Mouse (Mus musculus) small intestine, adult 2 months (tissue): Measurements from ENCODE around the gene Fgf16. TPM values are rescaled to one million over a fixed set of nuclear protein-coding genes. Genes with fewer than 3 reads are reported as not detected.

Experiments used
- H3K27ac ChIP-seq: fragments of 200-500 bp; 2 replicates; pipeline ENCODE4 v1.5.1; 2012; ENCODE audit warnings: low read depth, low read length, control low read depth, inconsistent platforms; ENCODE audit not compliant: insufficient read depth
- H3K27me3 ChIP-seq: fragments of 200-500 bp; 2 replicates; pipeline ENCODE4 v1.6.1; 2012; ENCODE audit warnings: mild to moderate bottlenecking, moderate library complexity, low read length, inconsistent platforms; ENCODE audit not compliant: control insufficient read depth, insufficient read depth
- H3K36me3 ChIP-seq: fragments of 200-500 bp; 2 replicates; pipeline ENCODE4 v1.6.1; 2012; ENCODE audit warnings: mild to moderate bottlenecking, low read length, control low read depth, inconsistent platforms; ENCODE audit not compliant: control insufficient read depth, insufficient read depth
- H3K4me1 ChIP-seq: fragments of 200-500 bp; 2 replicates; pipeline ENCODE4 v1.6.1; 2012; ENCODE audit warnings: low read length, inconsistent platforms, mixed read lengths; ENCODE audit not compliant: control insufficient read depth, insufficient read depth, insufficient read length
- H3K4me3 ChIP-seq: fragments of 200-500 bp; 2 replicates; pipeline ENCODE4 v1.5.1; 2012; ENCODE audit warnings: low read depth, mild to moderate bottlenecking, control low read depth, inconsistent platforms, low read length, moderate library complexity
- CTCF ChIP-seq: fragments of 200-500 bp; IDR thresholded peaks from 2 replicates; pipeline ENCODE4 v1.5.1; 2012; ENCODE audit warnings: low read depth, mild to moderate bottlenecking, control low read depth, inconsistent platforms, low read length, moderate library complexity, mixed read lengths; ENCODE audit not compliant: insufficient replicate concordance, insufficient read length; ENCODE audit errors: extremely low read depth
- POLR2A ChIP-seq: fragments of 200-500 bp; IDR thresholded peaks from 2 replicates; pipeline ENCODE4 v1.6.1; 2012; ENCODE audit warnings: low read depth, mild to moderate bottlenecking, control low read depth, inconsistent platforms, low read length, moderate library complexity
- WGBS: fragments of 180-500 bp; shearing (Covaris S2); methylation state at CpG from one replicate; pipeline ENCODE4 v1.1.7; 2018; 5-methylcytosine and 5-hydroxymethylcytosine counted together
- polyA plus RNA-seq: library from polyadenylated mRNA; depleted of rRNA; stranded (reverse); fragments of >200 nt; gene quantifications from 2 replicates; pipeline ENCODE4 v1.2.3, GENCODE M21; 2012; rRNA removed

Gene Fgf16
- polyA plus RNA-seq, 1 experiment = not detected

DNA sequence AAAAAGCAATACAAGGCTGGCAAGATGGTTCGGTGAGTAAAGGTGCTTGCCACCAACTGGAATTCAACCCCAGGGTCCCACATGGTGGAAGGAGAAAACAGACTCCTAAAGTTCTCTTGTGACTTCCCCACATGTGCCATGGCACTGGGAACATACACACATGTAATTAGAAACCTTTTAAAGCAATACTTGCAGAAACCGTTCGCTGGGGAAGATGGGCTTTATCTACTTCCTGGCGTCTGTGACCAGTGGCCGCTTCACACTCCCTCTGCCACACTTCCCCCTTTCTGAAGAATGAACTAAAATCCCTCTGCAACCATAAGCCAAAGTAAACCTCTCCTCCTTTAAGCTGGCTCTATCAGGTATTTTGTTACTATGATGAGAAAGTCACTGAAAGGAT is 60.4 kb downstream of the Fgf16 start:
- Histone ChIP-seq H3K27me3 (no peaks in the 10 kb centered on the region), H3K36me3 (peaks cover 14% of the 10 kb centered on the region), H3K4me3 (no peak overlapping the region), H3K4me1 (no peaks in the 10 kb centered on the region), H3K27ac (no peak overlapping the region)
- 80% methylated on average over 5 of the region's 5 CpGs for WGBS
- TF ChIP-seq CTCF = no peak
- TF ChIP-seq POLR2A = no peak

Other genes with a start within 250 kb of the Fgf16 start
- gene Atrx, start 165.1 kb downstream of the Fgf16 start, polyA plus RNA-seq = 4.7 and 13.9 TPM in 2 replicates
- gene Magt1, start 247.6 kb downstream of the Fgf16 start, polyA plus RNA-seq = 1.6 and 2.5 TPM in 2 replicates